Mouse (Mus musculus) kidney, adult 2 months (tissue): ENCODE measurements around the gene Tspan14.

ENCODE experiments used
- CTCF ChIP-seq: fragments of 200-500 bp; conservative IDR thresholded peaks from 2 replicates; pipeline ENCODE4 v1.5.1; 2011; ENCODE audit warnings: low read depth, mild to moderate bottlenecking, control low read depth, low read length, moderate library complexity, mixed read lengths; ENCODE audit not compliant: insufficient read depth, insufficient read length
- POLR2A ChIP-seq: fragments of 200-500 bp; IDR thresholded peaks from one replicate; pipeline ENCODE4 v1.6.1; 2011; ENCODE audit warnings: low read depth, low read length, control low read depth

GRCm38 (mm10) chr14:40893196-40893595 is 73.4 kb downstream of the Tspan14 start, which contains the start of gene Sh2d4b:
- TF ChIP-seq POLR2A (no peak), CTCF (no peak)
